13 mouse cellular contexts compared by ENCODE assay signal in genomic region chr19:4230415-4230814, GRCm38 (mm10). TPM values are rescaled to one million over a fixed set of nuclear protein-coding genes. Genes with fewer than 3 reads are reported as not detected.
A peak's percentile ranks its signal among the peaks of the same experiment; 100 is the strongest.
DNase-seq lines count a peak whose midpoint lies in the region; ATAC-seq and TF ChIP-seq lines count a peak whose summit lies in the region.
"Had no signal": no experiment of that assay in that cellular context is flagged by ENCODE, and none has a peak within 500 bp of the region (broad histone marks: within the 10 kb centered on the region; RNA-seq: fewer than 3 reads in every experiment).

No protein-coding gene starts in this region.

- H3K9ac ChIP-seq in heart, embryonic 11.5 days (ENCODE audit: low read depth, low read length) = no peak overlapping the region
- H3K9ac ChIP-seq in stomach, postnatal 0 days (ENCODE audit: low read length) = no peak overlapping the region
- H3K9ac ChIP-seq: lung, embryonic 15.5 days; neural tube, embryonic 15.5 days had no signal

- peaks cover 10% of the 10 kb centered on the region; the same call in 1 of the 2 replicates for H3K27me3 ChIP-seq in heart, embryonic 11.5 days (ENCODE audit: control insufficient read depth, insufficient read depth, low read length)
- H3K27me3 ChIP-seq in stomach, postnatal 0 days (ENCODE audit: control insufficient read depth, insufficient read depth, low read length) = no peaks in the 10 kb centered on the region

- H3K36me3 ChIP-seq in heart, embryonic 11.5 days (ENCODE audit: control insufficient read depth, insufficient read depth, low read length) = no peaks in the 10 kb centered on the region
- no peaks in the 10 kb centered on the region for H3K36me3 ChIP-seq in stomach, postnatal 0 days (ENCODE audit: control insufficient read depth, insufficient read depth, low read length)
- H3K36me3 ChIP-seq: lung, embryonic 15.5 days; neural tube, embryonic 15.5 days had no signal

- H3K4me3 ChIP-seq in heart, embryonic 11.5 days (ENCODE audit: low read depth, low read length) = no peak overlapping the region
- H3K4me3 ChIP-seq in stomach, postnatal 0 days (ENCODE audit: low read depth, low read length) = no peak overlapping the region
- H3K4me3 ChIP-seq: lung, embryonic 15.5 days; neural tube, embryonic 15.5 days had no signal

- ATAC-seq in heart, embryonic 11.5 days (replicated peaks; ENCODE audit: insufficient number of reproducible peaks, low FRiP score, low TSS enrichment) = no peak
- ATAC-seq in stomach, postnatal 0 days (ENCODE audit: low FRiP score, low TSS enrichment) = no peak

- WGBS in heart, embryonic 11.5 days (ENCODE audit: insufficient replicate concordance) = 68% methylated on average over 8 of the region's 8 CpGs
- WGBS in stomach, postnatal 0 days = 74% methylated on average over 8 of the region's 8 CpGs

- TF ChIP-seq CTCF in stomach, postnatal 0 days (IDR thresholded peaks at IDR 0.05; ENCODE audit: low read depth) = no peak

- peak; percentile 31 to 45 for DNase-seq in heart, adult 9 months (ENCODE audit: low spot score in 2 of 2)
- peak; percentile 33 to 40 for DNase-seq in spleen, adult 18-20 months
- DNase-seq in spleen, adult 12 weeks (ENCODE audit: low spot score) = no peak
- DNase-seq in heart, postnatal 4 days = peak; percentile 27
- DNase-seq in stomach, postnatal 0 days (ENCODE audit: low spot score) = no peak
- DNase-seq in layer of hippocampus, adult 11-12 months (ENCODE audit: low spot score) = no peak
- no peak for DNase-seq in urinary bladder, adult 18-20 months (ENCODE audit: low spot score in 2 of 2)
- DNase-seq: cerebellum, postnatal 14 days had no signal

- H3K27ac ChIP-seq in heart, embryonic 11.5 days (ENCODE audit: low read depth, low read length) = no peak overlapping the region
- 0 out of 2 replicates have a peak overlapping the region, but pooled peaks have one; percentile 30 for H3K27ac ChIP-seq in stomach, postnatal 0 days (replicated peaks)

- no peak for TF ChIP-seq EP300 in stomach, postnatal 0 days (optimal IDR thresholded peaks at IDR 0.05)

- H3K4me1 ChIP-seq in heart, embryonic 11.5 days (ENCODE audit: control insufficient read depth, insufficient read depth, low read length) = peaks cover 7% of the 10 kb centered on the region; the same call in 1 of the 2 replicates
- H3K4me1 ChIP-seq in stomach, postnatal 0 days (replicated peaks; ENCODE audit: control insufficient read depth, insufficient read depth) = peaks cover 3% of the 10 kb centered on the region; the same call in 1 of the 2 replicates

- H3K9me3 ChIP-seq in heart, embryonic 11.5 days (replicated peaks; ENCODE audit: control insufficient read depth, low read length) = no peaks in the 10 kb centered on the region
- H3K9me3 ChIP-seq in stomach, postnatal 0 days (ENCODE audit: control insufficient read depth, low read length) = no peaks in the 10 kb centered on the region
- H3K9me3 ChIP-seq: lung, embryonic 15.5 days; neural tube, embryonic 15.5 days had no signal

- no peak overlapping the region for H3K4me2 ChIP-seq in heart, embryonic 11.5 days
- H3K4me2 ChIP-seq in stomach, postnatal 0 days (replicated peaks; ENCODE audit: low read depth) = no peak overlapping the region

RNA-seq across cellular contexts. Expression of gene Pold4, which starts 1.3 kb away (rescaled TPM):
- polyA plus RNA-seq in heart, embryonic 11.5 days (2014; fragmentation: Nextera tagmentation; extraction: Ambion mirVana) = 17.4 and 19.5 TPM in 2 replicates
- 10 to 100 TPM; 11.0 to 11.2 TPM for total RNA-seq in heart, postnatal 4 days (2021)
- polyA plus RNA-seq in stomach, postnatal 0 days (2015; fragmentation: Nextera tagmentation; extraction: Ambion mirVana) = 42.8 and 45.0 TPM in 2 replicates

RNA-seq across cellular contexts. Expression of gene AC109138.7, which starts 16.3 kb away (rescaled TPM):
- polyA plus RNA-seq in heart, embryonic 11.5 days (2014; fragmentation: Nextera tagmentation; extraction: Ambion mirVana) = not detected in 2 replicates
- not detected for total RNA-seq in heart, postnatal 4 days (2021)
- not detected in 2 replicates for polyA plus RNA-seq in stomach, postnatal 0 days (2015; fragmentation: Nextera tagmentation; extraction: Ambion mirVana)
- polyA plus RNA-seq: large intestine, adult 2 months; lung, embryonic 15.5 days; neural tube, embryonic 15.5 days; thymus, postnatal 0 days had no signal

RNA-seq across cellular contexts. Expression of gene Clcf1, which starts 16.4 kb away (rescaled TPM):
- polyA plus RNA-seq in heart, embryonic 11.5 days (2014; fragmentation: Nextera tagmentation; extraction: Ambion mirVana) = 1.2 and 2.5 TPM in 2 replicates
- total RNA-seq in heart, postnatal 4 days (2021) = 1 to 10 TPM; 2.1 to 2.7 TPM
- 3.2 and 3.6 TPM in 2 replicates for polyA plus RNA-seq in stomach, postnatal 0 days (2015; fragmentation: Nextera tagmentation; extraction: Ambion mirVana)

RNA-seq across cellular contexts. Expression of gene Rad9a, which starts 29.0 kb away (rescaled TPM):
- 20.6 and 24.1 TPM in 2 replicates for polyA plus RNA-seq in heart, embryonic 11.5 days (2014; fragmentation: Nextera tagmentation; extraction: Ambion mirVana)
- 1 to 10 TPM; 8.3 to 8.4 TPM for total RNA-seq in heart, postnatal 4 days (2021)
- polyA plus RNA-seq in stomach, postnatal 0 days (2015; fragmentation: Nextera tagmentation; extraction: Ambion mirVana) = 11.0 and 11.3 TPM in 2 replicates

RNA-seq across cellular contexts. Expression of gene Ppp1ca, which starts 38.5 kb away (rescaled TPM):
- polyA plus RNA-seq in heart, embryonic 11.5 days (2014; fragmentation: Nextera tagmentation; extraction: Ambion mirVana) = 749 and 760 TPM in 2 replicates
- 100 to 1,000 TPM; 481 to 484 TPM for total RNA-seq in heart, postnatal 4 days (2021)
- polyA plus RNA-seq in stomach, postnatal 0 days (2015; fragmentation: Nextera tagmentation; extraction: Ambion mirVana) = 497 and 506 TPM in 2 replicates

Comparison
In these comparisons a context has a peak if more than half of its experiments do, and no peak if none do; other contexts are left out.
1. DNase-seq: peak in heart, adult 9 months (2 of 2), spleen, adult 18-20 months (2 of 2) and heart, postnatal 4 days (single experiment); none in spleen, adult 12 weeks (single experiment), stomach, postnatal 0 days (single experiment), layer of hippocampus, adult 11-12 months (single experiment) and urinary bladder, adult 18-20 months (0 of 2).